Mouse (Mus musculus): ENCODE measurements at regions not wholly inside any gene's neighbourhood (a gene's known extent, or its start where the extent isn't known, plus 50 kb on each side); places are given as distances from the start of the nearest gene placed in this dataset.
"Not testable (repeated sequence)": the region's sequence is repeated elsewhere in the genome, so short reads cannot be mapped to it uniquely, and the experiment has no call there.

GRCm38 (mm10) chr8:35123196-35123621, 642.4 kb upstream of the Gm19410 start:
- DNase-seq (ENCODE audit: low spot score in 2 of 2): no peak

GRCm38 (mm10) chr8:35125179-35125578, 640.4 kb upstream of the Gm19410 start:
- DNase-seq (ENCODE audit: low spot score in 2 of 2): no peak

GRCm38 (mm10) chr8:35132281-35132680, 633.3 kb upstream of the Gm19410 start:
- DNase-seq (ENCODE audit: low spot score in 2 of 2): no peak

- DNase-seq (ENCODE audit: low spot score in 2 of 2): no peak
Measured at GRCm38 (mm10) chr8:35135630-35136029, 630.0 kb upstream of the Gm19410 start.

GRCm38 (mm10) chr8:35136643-35137042, 628.9 kb upstream of the Gm19410 start:
- DNase-seq (ENCODE audit: low spot score in 2 of 2): no peak

GRCm38 (mm10) chr8:35140775-35141174, 624.8 kb upstream of the Gm19410 start:
- no peak for DNase-seq (ENCODE audit: low spot score in 2 of 2)

GRCm38 (mm10) chr8:35143018-35143656, 622.5 kb upstream of the Gm19410 start:
- DNase-seq (ENCODE audit: low spot score in 2 of 2): no peak

- DNase-seq (ENCODE audit: low spot score in 2 of 2): no peak
Measured at GRCm38 (mm10) chr8:35143684-35144083, 621.9 kb upstream of the Gm19410 start.

- DNase-seq (ENCODE audit: low spot score in 2 of 2): no peak
Measured at GRCm38 (mm10) chr8:35144401-35144800, 621.2 kb upstream of the Gm19410 start.

- DNase-seq (ENCODE audit: low spot score in 2 of 2): no peak
Measured at GRCm38 (mm10) chr8:35147481-35147880, 618.1 kb upstream of the Gm19410 start.

- DNase-seq (ENCODE audit: low spot score in 2 of 2): no peak
Measured at GRCm38 (mm10) chr8:35147967-35148366, 617.6 kb upstream of the Gm19410 start.

GRCm38 (mm10) chr8:35152585-35152984, 613.0 kb upstream of the Gm19410 start:
- no peak for DNase-seq (ENCODE audit: low spot score in 2 of 2)

GRCm38 (mm10) chr8:35156272-35156671, 609.3 kb upstream of the Gm19410 start:
- DNase-seq (ENCODE audit: low spot score in 2 of 2): no peak

GRCm38 (mm10) chr8:35157711-35158110, 607.9 kb upstream of the Gm19410 start:
- DNase-seq (ENCODE audit: low spot score in 2 of 2): no peak

GRCm38 (mm10) chr8:35159329-35159728, 606.3 kb upstream of the Gm19410 start:
- peak; percentile 39 to 52 for DNase-seq (ENCODE audit: low spot score in 2 of 2)

- no peak for DNase-seq (ENCODE audit: low spot score in 2 of 2)
Measured at GRCm38 (mm10) chr8:35160230-35160629, 605.4 kb upstream of the Gm19410 start.

- DNase-seq (ENCODE audit: low spot score in 2 of 2): not testable (repeated sequence)
Measured at GRCm38 (mm10) chr8:35162166-35162565, 603.4 kb upstream of the Gm19410 start.

- DNase-seq (ENCODE audit: low spot score in 2 of 2): no peak
Measured at GRCm38 (mm10) chr8:35166611-35167010, 599.0 kb upstream of the Gm19410 start.

- DNase-seq (ENCODE audit: low spot score in 2 of 2): no peak
Measured at GRCm38 (mm10) chr8:35171536-35172310, 593.9 kb upstream of the Gm19410 start.

- DNase-seq (ENCODE audit: low spot score in 2 of 2): no peak
Measured at GRCm38 (mm10) chr8:35177314-35177713, 588.3 kb upstream of the Gm19410 start.

GRCm38 (mm10) chr8:35180075-35180474, 585.5 kb upstream of the Gm19410 start:
- DNase-seq (ENCODE audit: low spot score in 2 of 2): no peak

GRCm38 (mm10) chr8:35182141-35182540, 583.4 kb upstream of the Gm19410 start:
- no peak for DNase-seq (ENCODE audit: low spot score in 2 of 2)

- DNase-seq (ENCODE audit: low spot score in 2 of 2): no peak
Measured at GRCm38 (mm10) chr8:35183423-35183822, 582.2 kb upstream of the Gm19410 start.
